Mouse (Mus musculus) monocyte, adult 2 months (primary cell): ENCODE measurements around the gene Scamp5.
A peak's percentile ranks its signal among the peaks of the same experiment; 100 is the strongest.
"Not testable (repeated sequence)": the region's sequence is repeated elsewhere in the genome, so short reads cannot be mapped to it uniquely, and the experiment has no call there.

Experiments used
- DNase-seq, 2 experiments: peaks; one replicate each; pipeline ENCODE4 v3.0.0; 2022; ENCODE audit warnings: low spot score in 2 of 2, low read depth in 1 of 2

Gene Scamp5

DNA sequence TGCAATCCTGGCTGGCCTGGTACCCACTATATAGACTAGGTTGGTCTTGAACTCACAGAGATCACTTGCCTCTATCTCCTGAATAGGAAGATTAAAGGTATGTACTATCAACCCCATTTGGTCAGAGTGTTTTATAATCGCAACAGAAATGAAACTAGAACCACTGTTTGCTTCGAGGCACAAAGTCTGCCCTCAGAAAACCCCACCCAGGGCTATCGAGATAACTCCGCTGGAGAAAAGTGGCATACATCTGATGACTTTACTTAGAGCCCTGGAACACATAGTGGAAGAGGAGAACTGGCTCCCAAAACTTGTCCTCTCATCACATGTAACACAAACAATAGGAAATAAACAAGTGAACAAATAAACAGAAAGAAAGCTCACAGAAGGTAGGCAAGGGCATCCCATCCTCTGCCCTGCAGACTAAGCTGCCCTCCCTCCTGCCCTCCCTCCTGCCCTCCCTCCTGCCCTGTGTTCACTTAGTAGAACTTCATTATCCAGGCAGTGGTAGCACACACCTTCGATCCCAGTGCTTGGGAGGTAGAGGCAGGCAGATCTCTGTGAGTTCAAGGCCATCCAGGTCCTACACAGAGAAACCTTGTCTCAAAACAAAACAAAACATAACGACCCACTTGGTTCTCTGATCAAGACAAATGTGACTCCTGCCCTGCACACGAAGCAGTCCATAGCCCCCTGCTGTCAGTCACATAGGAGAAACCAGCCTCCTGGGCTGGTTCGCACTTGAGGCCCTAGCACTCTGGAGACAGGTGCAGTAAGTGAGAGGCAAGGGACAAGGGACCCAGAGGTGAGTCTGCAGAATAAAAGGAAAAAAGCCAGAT, 15.0 kb downstream of the Scamp5 start:
- no peak for DNase-seq

DNA sequence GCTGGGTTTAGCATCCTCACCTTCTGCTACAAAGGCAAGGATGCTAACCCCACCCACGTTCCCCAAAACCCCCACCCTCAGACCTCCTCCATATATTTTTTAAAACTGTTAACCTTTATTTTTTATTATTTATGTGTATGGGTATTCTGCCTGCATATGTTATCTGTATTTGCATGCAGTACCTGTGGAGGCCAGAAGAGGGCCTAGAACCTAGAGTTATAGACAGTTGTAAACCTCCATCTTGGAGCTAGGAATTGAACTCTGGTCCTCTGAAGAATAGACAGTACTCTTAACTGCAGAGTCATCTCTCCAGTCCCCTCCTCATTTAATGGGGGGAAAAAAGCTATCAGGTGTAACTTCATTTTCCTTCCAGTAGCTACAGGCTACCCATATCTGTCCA, 18.1 kb downstream of the Scamp5 start:
- no peak for DNase-seq

DNA sequence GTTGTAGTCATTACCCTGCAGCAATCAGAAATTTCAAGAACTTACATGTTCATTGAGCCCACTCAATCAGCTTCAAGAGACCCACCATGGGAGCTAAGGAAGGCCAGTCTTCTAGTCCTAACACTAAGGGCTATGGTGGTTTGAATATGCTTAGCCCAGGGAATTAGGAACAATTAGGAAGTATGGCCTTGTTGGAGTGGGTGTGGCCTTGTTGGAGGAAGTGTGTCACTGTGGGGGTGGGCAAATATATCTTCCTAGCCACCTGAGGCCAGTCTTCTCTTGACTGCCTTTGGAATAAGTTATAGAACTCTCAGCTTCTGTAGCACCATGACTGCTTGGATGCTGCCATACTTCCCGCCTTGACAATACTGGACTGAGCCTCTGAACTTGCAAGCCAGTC, 27.2 kb downstream of the Scamp5 start:
- DNase-seq: no peak

DNA sequence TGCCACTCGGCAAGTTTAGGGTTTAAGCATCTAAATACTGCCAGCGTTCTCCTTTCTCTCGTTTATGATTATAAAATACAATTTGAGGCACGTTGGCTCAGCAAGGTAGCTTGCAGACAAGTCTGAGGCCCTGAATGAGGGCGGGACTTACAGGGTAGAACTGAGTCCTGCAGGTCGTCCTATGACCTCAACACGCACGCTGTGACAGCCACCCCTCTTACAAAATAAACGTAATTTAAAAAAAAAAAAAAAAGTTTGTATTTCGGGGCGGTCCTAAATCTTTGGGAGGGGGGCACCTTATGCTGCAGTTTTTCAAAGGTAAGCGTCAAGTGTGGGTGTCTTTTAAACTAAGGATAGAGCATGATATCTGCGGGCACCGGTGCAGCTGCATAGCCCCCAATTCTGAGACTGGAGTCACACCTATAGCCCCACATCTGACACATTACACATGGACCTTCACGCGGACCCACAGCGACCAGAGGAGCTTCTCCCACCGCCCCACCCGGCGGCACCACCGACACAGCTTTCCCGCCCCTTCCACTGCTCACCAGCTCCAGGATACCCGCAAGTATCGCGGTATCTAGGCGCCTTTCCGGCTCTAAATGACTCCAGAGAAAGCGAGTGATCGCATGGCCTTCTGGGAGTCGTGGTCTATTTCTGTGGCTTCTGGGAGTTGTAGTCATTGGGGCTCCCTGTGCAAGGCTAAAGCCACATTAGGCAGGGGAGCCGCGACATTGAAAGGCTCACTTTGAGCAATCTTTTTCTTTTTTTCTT, 28.2 kb downstream of the Scamp5 start, which contains the start of gene Ppcdc:
Gene Ppcdc, minus strand, starts transcription at position 603 of the 774 bp plus-strand sequence.
- peak; percentile 78 to 80 for DNase-seq

DNA sequence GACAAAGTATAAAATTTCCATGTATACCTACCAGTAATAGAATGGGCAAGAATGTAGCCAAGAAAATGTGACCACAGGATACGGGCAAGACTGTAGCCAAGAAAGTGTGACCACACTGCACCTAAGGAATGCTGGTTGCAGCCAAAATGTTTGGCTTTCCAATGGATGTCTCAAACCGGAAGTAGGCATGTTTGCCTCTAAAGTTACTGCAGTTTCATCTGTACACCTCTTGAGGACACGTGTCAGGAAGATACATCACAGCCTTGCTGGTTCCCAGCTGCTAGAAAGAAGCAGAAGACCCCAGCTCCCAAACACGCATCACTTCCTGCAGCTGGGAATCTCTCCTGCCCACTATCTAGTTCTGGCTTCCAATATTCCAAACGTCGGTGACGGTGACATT, 28.8 kb downstream of the Scamp5 start:
- no peak for DNase-seq

DNA sequence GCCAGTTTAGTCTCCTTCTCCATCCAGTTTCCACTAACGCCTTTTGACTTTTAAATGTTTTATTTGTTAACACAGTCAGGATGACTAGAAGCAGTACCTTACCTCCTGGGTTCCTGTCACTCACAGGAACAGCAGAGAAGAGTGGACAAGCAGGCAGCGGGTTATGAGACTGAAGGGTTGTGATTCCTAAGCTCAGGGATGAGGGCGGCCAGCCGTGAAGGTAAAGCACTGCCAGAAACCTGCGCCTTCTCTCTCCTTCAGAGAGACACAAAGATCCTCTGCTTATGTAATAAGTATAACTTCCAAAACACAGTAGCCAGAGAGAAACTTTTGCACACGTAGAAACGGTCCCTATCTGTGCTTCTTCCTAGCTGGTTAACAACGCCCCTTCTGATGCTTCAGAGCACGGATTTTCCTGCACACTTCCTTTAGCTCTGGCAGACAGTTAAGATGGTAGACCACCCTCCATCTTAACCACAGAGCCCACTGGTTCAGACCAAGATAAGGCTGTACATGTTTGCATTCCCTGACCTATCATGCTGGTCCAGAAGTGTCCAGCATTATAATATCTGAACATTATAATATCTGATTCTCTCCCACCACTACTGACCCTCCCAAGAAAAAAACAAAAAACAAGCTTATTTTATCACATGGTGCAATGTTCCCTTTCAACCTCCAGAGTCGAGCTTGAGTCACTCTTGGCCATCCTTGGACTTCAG, 29.8 kb downstream of the Scamp5 start:
- DNase-seq: no peak

DNA sequence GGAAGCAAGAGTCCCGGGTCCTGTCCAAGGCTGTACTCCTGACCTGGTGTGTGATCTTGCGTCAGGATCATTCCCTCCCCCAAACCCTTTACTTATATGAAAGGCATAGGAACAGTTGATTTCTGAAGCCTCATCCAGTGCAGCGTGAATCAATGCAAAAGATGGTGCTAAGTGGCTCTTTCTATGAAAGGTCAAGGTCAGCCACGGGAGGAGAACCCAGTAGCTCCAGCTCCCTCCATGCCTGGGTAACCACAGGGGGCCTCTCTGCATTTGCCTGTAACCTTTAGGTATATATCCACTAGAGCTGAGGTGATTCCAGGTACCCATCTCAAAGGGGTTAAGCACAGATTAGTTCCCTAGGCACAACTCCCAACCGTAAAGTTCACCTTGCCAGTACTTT, 31.7 kb downstream of the Scamp5 start:
- DNase-seq: no peak

DNA sequence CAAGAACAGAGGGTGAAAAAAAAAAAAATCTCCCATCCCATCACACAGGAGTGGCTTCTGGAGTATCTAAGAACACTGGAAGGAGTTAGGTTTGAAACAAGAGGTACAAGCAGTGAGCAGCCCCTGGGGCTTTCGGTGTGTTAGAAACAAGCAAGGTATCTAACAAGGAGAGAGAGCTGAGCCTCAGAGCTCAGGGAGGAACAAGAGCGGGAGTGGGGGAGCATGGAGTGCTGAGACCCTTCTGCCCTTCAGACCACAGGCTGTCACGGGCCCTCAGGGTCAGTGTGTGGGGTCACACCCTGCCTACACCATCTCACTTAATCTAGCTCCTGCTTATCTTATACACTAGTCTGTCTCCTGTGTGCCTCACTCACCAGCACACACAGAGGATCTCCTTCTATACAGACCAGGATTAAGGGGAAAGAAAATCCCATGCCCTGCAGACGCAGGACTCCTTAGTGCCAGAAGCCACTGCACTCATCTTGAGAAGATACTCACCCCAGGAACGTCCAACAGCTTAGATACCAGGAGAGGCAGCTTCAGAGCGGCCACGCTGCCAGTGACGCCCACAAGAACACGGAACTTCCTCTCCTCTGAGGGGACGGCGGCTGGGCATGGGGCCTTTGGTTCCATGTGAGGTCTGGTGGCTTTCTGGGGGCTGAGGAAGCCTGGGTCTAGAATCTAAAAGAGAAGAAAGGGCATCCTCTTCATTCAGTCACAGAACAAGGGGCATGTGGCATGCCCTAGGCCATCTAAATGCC, 33.3 kb downstream of the Scamp5 start:
- no peak for DNase-seq

DNA sequence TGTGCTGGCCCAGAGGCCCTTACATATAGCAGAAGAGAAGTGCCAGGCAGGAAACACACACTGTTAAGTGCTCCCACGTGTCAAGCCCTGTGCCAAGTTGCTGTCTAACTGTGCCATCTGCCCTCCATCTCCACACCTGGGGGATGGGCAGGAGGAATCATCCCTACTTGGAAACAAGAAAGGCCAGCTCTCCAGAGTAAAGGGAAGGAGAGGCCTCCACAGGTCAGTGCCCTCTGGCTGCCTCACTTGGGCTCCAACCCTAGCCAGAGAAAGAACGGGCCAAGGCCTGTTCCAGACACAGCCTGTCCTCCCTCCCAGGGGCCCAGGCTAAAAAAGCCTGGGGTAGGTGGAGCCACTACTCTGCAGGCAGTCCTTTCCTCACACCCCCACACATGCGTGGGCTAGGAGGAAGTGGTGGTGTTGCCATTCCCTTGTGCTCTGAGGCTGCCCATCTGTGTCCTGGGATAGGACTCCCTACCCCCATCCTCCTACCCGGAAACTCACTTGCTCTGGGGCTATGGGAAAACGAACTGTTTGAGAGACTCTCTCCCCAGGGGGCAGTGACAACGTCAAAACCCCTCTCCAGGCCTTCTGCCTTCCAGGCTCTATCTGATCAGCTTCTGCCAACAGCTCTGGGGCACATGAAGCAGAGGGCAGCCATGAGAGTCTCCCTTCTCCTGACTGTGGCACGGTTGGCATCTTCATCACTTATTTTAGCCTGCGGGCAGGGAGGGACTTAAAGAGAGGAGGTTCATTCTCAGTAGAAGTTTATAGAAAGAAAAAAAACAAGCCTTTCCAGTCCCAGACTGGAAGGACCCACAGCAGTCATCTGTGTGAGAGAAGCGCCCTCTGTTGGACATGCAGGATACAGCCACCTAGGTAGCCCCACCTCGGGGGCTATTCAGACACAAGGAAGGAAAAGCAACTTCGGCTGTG, 34.5 kb downstream of the Scamp5 start:
- DNase-seq: peak in 1 of 2 experiments; percentile 62

DNA sequence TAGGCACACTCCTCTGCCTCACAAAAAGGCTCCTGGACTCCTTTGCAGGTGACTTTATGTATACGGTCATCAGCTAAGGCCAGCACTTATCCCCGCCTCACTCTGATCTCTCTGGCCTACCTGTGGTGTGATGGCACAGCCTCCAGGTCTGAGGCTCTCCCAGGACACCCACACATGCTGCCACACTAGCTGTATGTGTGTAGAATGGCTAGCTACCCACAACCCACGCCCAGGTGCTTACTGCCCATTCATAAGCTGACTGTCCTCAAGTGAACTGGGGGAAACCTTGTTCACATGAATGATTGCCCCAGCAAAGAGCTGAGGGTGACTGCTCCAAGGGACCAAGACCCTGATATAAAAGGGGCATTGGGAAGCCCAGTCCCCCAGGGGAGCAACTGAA, 35.4 kb downstream of the Scamp5 start:
- no peak for DNase-seq

DNA sequence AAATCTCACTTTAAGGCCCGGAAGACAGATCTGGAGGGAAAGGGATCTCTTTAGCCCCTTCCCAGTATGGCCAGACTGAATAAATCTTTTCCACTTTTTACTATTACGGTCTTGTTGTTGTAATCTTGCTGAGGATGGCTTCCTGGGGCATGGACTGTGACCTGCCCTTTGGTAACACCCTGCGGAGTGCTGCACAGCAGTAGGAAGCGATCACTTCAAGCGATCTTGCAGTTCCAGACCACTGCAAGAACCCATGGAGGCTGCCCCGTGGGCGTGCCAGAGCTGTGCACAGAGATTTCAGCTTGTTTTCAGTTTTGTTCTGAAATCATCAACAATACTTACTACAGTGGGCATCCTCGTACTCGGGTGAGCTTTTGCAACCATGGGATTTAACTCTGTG, 36.7 kb downstream of the Scamp5 start:
- no peak for DNase-seq

DNA sequence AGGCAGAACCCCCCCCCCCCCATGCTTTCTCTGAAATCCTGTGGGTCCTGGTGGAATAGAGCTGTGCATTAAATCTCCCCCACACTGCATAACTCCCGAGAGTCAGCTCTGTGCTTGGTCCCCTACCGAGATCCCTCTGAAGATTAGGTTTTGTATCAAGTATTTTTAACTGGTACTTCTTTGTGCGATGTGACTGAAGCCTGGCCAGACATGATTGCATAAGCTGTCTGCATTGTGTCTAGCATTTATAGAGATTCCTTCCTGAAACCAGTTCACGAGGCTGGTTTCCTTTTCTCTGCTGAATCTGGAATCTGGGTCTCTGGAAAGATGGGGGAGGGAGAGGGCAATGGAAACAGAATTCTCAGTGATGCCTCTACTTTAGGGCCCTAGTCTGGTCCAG, 39.5 kb downstream of the Scamp5 start:
- no peak for DNase-seq

DNA sequence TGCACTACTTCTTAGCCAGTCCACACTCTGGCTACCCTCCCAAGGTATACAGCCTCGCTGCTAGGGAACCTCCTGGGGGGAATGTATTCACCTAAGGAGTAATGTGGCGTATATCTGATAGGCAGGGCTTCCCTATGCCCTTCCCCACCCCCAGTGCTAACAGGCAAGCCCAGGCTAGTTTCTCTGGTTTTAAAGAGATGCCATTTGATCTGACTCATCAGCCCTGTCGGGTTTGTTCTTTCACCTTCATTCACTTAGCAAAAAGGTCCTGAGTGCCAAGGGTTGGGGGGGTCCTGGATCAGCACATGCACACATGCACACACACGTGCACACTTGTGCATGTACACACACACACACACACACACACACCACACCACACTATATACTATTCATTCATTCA, 39.9 kb downstream of the Scamp5 start:
- DNase-seq: no peak

DNA sequence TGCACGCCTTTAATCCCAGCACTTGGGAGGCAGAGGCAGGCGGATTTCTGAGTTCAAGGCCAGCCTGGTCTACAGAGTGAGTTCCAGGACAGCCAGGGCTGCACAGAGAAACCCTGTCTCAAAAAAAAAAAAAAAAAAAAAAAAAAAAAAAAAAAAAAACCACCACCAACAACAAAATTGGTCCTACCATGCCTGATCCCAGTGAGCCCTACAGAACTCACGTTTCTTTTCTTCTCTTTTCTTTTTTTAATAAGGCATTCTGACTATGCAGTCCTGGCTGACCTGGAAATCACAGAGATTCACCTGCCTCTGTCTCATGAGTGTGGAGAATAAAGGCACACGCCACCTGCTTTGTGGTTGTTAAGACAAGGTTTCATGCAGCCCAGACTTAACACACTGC, 40.7 kb downstream of the Scamp5 start:
- not testable (repeated sequence) for DNase-seq

DNA sequence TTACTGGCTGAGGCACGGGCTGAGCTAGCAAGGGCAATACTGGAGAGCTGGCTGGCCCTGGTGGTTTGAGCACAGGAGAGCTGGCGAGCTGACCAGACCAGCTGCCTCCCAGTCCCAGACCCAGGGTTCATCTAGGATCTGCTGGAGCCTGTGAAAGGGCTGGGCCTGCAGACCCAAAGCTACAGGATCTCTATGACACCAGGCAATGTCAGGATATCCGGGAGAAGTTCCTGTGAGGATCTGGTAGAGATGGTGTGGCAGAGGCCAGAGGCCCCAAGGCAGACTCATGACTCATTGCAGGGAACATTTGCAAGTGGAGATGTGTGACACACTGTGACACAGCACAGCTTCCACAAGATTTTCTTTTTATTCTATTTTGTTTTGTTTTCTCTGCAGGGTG, 42.7 kb downstream of the Scamp5 start:
- DNase-seq: no peak

DNA sequence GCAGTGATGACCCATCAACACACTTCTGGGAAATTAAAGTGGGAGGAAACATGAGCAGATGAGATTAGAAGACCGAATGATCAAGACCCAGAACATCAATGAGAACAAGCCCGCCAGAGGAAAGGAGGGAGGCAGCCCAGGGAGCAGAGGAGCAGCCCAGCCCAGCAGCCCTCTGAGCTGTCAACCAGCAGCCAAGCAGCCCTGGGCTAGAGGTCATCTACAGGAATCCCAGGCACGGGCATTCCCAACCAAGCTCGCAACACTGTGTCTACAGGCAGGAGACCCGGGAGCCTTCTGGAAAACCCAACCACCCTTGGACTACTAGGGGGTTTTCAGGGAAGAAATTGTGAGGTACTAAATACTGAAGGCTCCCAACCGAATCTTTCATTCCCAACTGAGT, 43.8 kb downstream of the Scamp5 start:
- no peak for DNase-seq

DNA sequence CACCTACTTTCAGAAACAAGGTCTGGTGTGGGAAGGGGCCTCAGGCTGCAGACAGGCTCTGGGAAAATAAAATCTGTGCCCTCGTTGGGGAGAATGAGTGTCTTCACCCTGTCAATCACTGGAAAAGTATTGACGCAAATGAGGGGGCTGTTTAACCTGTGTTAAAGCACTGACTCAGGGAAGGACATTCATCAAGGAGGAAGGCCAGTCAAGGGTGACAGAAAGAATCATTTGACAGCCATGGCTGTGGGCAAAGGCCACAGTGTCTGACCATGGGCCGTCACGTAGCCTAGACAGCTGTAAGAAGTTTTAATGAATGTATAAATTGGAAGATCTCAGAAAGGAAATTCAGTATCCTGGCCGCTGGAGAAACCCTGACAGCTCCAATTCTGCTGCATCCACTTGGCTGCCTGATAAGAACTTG, 46.2 kb downstream of the Scamp5 start:
- no peak for DNase-seq

DNA sequence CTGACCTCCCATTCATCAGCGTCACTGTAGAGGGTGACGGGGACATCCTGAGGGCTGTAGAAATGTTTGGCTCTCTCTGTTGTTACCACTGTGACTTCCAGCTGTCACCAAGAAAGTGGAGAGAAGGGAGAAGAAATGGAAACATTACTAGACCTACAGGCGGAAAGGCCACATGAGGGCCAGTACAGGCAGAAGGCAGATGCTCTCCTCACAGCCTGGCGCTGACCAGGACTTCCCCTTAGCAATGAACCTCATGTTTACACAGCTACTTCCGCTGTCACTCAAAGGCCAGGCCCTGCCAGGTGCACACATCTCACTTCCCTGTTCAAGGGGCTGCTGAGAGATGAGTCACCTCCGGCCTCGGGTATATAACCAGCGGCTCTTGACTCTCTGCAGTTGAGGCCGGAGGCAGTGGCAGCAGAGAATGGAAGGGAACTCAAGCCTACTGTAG, 46.7 kb downstream of the Scamp5 start:
- peak; percentile 80 to 86 for DNase-seq

DNA sequence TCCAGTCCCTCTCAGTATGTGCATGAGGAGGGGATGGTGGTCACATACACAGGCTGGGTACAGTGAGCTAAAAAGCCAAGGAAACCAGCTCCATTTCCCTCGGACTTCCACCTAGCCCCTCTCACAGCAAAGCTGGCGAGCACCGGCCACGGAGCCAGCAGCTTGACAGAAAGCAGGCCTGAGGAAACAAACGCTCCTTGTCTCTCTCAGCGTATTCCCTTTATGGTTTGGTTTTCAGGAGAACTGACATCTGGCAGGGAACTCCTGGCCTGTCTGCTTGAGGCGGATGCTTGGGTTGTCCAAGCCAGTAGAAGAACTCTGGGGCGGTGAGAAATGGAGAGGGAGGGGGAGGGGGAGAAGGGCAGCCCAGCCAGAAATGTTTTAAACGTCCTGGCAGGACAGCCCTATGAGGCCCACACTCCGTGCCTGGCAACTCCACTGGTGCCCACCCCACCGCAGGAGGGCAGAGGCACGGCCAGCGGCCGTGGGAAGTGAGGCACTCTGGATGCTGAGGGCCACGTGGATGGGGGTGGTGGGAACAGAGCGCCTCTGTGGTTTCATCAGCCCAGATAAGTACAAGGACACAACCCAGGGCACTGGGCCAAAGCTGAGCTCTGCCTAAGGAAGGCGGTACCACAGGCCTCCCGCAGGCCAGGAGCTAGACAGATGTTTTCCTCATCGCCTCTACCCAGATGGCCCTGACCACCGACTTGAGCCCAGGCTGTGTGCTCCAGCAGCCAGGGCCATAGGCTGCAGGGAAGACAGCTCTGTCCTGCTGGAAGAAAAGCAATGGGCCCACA, 47.3 kb downstream of the Scamp5 start:
- peak in 1 of 2 experiments; percentile 44 for DNase-seq
